Mouse (Mus musculus) hindbrain, embryonic 14.5 days (tissue): ENCODE results near the gene Gm47429. TPM values are rescaled to one million over a fixed set of nuclear protein-coding genes. Genes with fewer than 3 reads are reported as not detected.

Experiments
- ATAC-seq: fragments of 200-750 bp; cut with Nextera tagmentation; 2 replicates; pipeline ENCODE4 v1.8.0; 2017; ENCODE audit warnings: moderate number of reproducible peaks, mild to moderate bottlenecking, moderate TSS enrichment, moderate library complexity; ENCODE audit not compliant: low FRiP score
- DNase-seq: peaks from one replicate; pipeline ENCODE4 v3.0.0-alpha.2; 2015; ENCODE audit warnings: low spot score
- H3K27ac ChIP-seq: fragments of 300-500 bp; sonication (generic); 2 replicates; pipeline ENCODE4 v1.5.1; 2014; ENCODE audit warnings: mild to moderate bottlenecking, moderate library complexity
- H3K27me3 ChIP-seq: fragments of 300-500 bp; sonication (generic); 2 replicates; pipeline ENCODE4 v1.6.1; 2014; ENCODE audit warnings: mild to moderate bottlenecking, low read length, mixed read lengths; ENCODE audit not compliant: control insufficient read depth, insufficient read depth
- H3K36me3 ChIP-seq: fragments of 300-500 bp; sonication (generic); replicated peaks from 2 replicates; pipeline ENCODE4 v1.6.1; 2014; ENCODE audit not compliant: control insufficient read depth, insufficient read depth
- H3K4me1 ChIP-seq: fragments of 300-500 bp; sonication (generic); replicated peaks from 2 replicates; pipeline ENCODE4 v1.6.1; 2014; ENCODE audit warnings: antibody characterized with exemption, low read length, mixed read lengths; ENCODE audit not compliant: control insufficient read depth, insufficient read depth
- H3K4me2 ChIP-seq: fragments of 300-500 bp; sonication (generic); replicated peaks from 2 replicates; pipeline ENCODE4 v1.6.1; 2014; ENCODE audit warnings: mild to moderate bottlenecking, moderate library complexity
- H3K4me3 ChIP-seq: fragments of 300-500 bp; sonication (generic); replicated peaks from 2 replicates; pipeline ENCODE4 v1.5.1; 2014; ENCODE audit warnings: mild to moderate bottlenecking, low read length
- H3K9ac ChIP-seq: fragments of 300-500 bp; sonication (generic); 2 replicates; pipeline ENCODE4 v1.6.1; 2014
- H3K9me3 ChIP-seq: fragments of 300-500 bp; sonication (generic); 2 replicates; pipeline ENCODE4 v1.6.1; 2016; ENCODE audit warnings: low read length; ENCODE audit not compliant: control insufficient read depth
- WGBS: fragments of 180-500 bp; shearing (Covaris S2); extraction: QIAGEN DNeasy Blood & Tissue Kit; methylation state at CpG from one replicate; pipeline ENCODE4 v1.1.7; 2014; 5-methylcytosine and 5-hydroxymethylcytosine counted together
- polyA plus RNA-seq: library from polyadenylated mRNA; unstranded; fragments of >200 nt; fragmentation: Nextera tagmentation; extraction: Ambion mirVana; gene quantifications from 2 replicates; pipeline ENCODE4 v1.2.1, GENCODE M21; 2014

Gene Gm47429
- polyA plus RNA-seq, 1 experiment from 2014 or later = not detected

DNA sequence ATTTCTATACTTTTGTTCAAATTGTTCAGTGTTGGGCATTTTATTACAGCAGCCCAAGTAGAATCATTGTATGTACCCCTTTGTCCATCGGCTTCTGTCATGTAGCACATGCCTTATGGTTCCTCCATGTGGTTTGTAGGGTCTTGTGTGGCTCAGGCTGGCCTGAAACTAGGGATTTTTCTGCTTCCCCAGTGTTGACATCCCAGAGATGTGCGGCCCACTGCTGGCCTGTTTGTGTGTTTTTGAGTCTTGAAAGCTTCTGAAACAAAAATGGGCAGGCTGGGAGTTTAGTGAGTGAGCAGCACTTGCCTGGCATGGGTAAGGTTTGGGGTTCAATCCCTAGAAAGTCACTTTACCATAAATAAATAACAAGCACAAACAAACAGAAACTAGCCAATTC, 19.2 kb downstream of the Gm47429 start:
- no peak overlapping the region for H3K4me3 ChIP-seq
- DNase-seq (no peak), ATAC-seq (no peak)
- no peak overlapping the region for H3K4me2 ChIP-seq
- H3K27ac ChIP-seq = no peak overlapping the region
- no peak overlapping the region for H3K9ac ChIP-seq
- no peaks in the 10 kb centered on the region for H3K9me3 ChIP-seq
- H3K4me1 ChIP-seq = no peaks in the 10 kb centered on the region
- 92% methylated on average over 2 of the region's 2 CpGs for WGBS
- no peaks in the 10 kb centered on the region for H3K27me3 ChIP-seq
- H3K36me3 ChIP-seq = peaks cover 86% of the 10 kb centered on the region

DNA sequence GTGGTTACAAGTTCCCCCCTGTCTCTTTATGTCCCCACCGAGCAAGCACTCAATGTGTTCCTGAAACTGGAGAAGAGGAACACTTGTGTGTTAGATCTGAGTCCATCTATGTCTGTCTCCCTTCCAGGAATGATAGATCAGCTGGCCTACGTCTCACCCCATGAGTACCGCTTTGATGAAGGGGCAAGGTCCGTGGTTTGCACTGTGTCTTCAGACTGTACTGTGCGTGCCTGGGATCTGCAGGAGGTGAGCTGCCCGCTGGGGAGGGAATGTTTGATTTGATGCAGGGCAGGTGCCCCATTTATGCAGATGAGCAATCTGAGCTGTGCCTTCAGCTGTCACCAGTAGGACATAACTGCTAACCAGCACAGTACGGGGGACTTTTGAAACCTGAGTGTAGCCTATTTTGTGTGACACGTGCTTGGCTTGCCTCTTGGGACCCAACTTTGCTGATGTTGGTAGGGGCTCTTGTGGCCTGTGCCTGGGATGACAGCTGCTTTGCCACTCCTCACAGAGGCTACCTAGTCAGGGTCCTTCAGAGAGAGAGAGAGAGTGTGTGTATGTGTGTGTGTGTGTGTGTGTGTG, 20.0 kb downstream of the Gm47429 start:
- no peaks in the 10 kb centered on the region for H3K27me3 ChIP-seq
- H3K9me3 ChIP-seq = no peaks in the 10 kb centered on the region
- 89% methylated on average over 8 of the region's 8 CpGs for WGBS
- H3K9ac ChIP-seq = no peak overlapping the region
- H3K36me3 ChIP-seq = peaks cover 78% of the 10 kb centered on the region
- peaks cover 5% of the 10 kb centered on the region for H3K4me1 ChIP-seq
- no peak overlapping the region for H3K4me2 ChIP-seq
- no peak overlapping the region for H3K4me3 ChIP-seq
- no peak overlapping the region for H3K27ac ChIP-seq
- ATAC-seq = no peak
- DNase-seq = no peak

DNA sequence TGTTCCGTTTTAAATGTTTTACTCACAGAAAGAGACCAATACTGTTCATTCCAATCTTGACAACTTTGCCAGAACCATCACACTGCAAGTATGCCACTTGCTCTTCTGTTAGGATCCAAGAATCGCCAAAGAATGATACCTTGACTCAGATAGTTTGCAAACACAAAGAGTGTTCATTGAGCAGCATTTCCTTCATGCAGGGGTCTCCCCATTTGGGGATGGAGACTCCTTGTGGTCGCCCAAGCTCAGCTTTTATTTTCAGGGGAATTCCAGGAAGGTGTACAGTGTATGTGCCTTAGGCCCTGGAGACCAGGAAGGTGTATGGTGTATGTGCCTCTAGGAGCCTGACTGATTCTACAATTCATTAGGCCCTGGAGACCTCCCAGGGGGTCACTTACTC, 25.3 kb downstream of the Gm47429 start:
- 44% methylated on average over 3 of the region's 3 CpGs for WGBS
- Histone ChIP-seq H3K36me3 (peaks cover 27% of the 10 kb centered on the region), H3K4me1 (peaks cover 15% of the 10 kb centered on the region), H3K9ac (peak overlapping the region; percentile 89), H3K4me3 (peak overlapping the region; percentile 80), H3K9me3 (no peaks in the 10 kb centered on the region), H3K27ac (no peak overlapping the region; the same call in 1 of the 2 replicates), H3K27me3 (no peaks in the 10 kb centered on the region), H3K4me2 (peak overlapping the region; percentile 59)
- no peak for ATAC-seq
- DNase-seq = no peak

DNA sequence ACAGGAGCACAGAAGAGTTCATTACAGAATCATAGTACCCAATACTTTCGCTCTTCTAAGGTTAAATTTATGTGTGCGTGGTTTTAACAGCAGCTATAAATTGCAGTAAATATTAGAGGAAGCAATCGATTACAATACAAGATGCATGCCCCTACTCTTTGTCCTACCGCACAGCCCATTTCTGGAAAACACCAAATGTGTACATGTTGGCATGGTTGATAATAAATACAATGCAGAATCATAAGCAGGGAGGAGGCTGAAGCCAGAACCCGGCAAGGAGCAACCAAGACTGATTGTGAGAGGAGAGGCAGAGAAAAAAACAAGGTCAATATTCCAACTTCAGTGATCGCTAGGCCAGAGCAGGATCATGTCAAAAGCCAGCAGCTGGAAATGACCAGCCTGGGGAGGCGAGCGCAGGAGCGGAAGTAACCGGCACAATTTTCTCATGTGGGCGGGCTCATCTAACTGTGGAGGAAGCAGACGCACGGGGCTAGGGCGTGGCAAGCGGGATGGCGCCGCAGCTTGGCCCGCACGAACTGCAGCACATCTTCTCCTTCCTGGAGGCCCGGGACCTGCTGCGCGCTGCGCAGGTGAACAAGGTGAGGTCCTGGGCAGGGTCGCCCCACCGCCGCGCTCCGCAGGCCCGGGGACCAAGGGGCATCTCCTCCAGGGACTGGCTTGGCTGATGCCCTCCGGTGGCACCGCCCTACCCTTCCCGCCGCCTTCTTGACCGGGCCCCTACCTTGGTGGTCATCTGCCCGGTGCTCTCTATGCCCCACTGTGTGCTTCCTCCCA, 26.1 kb downstream of the Gm47429 start, which contains the start of gene Fbxw17:
TSS of gene Fbxw17 (plus strand) at position 476 of the 795 bp plus-strand sequence.
- DNase-seq = peak; percentile 82
- H3K9ac ChIP-seq = peak within 1 kb of the TSS; percentile 89
- peak within 1 kb of the TSS; percentile 59 for H3K4me2 ChIP-seq
- peak within 1 kb of the TSS; percentile 80 for H3K4me3 ChIP-seq
- H3K27me3 ChIP-seq = no peaks in the 10 kb centered on the region
- peaks cover 19% of the 10 kb centered on the region for H3K36me3 ChIP-seq
- peak; percentile 98 for ATAC-seq
- H3K27ac ChIP-seq = peak within 1 kb of the TSS; percentile 81
- no peaks in the 10 kb centered on the region for H3K9me3 ChIP-seq
- peaks cover 15% of the 10 kb centered on the region for H3K4me1 ChIP-seq
- 12% methylated on average over 35 of the region's 35 CpGs for WGBS

Other genes with a start within 250 kb of the Gm47429 start
- not detected in 2 replicates for gene Gm906, start 193.6 kb downstream of the Gm47429 start, polyA plus RNA-seq
- gene Fbxw17, start 26.0 kb downstream of the Gm47429 start, polyA plus RNA-seq = 28.7 and 35.2 TPM in 2 replicates
- not detected in 2 replicates for gene Nutm2, start 23.4 kb upstream of the Gm47429 start, polyA plus RNA-seq
- not detected in 2 replicates for gene Gm904, start 199.3 kb upstream of the Gm47429 start, polyA plus RNA-seq